Mouse (Mus musculus): ENCODE measurements at regions not wholly inside any gene's neighbourhood (a gene's known extent, or its start where the extent isn't known, plus 50 kb on each side); places are given as distances from the start of the nearest gene placed in this dataset.
A peak's percentile ranks its signal among the peaks of the same experiment; 100 is the strongest.

GRCm38 (mm10) chr15:42962747-42963338 lies 2828.7 kb downstream of the 9330182O14Rik start:
- DNase-seq (ENCODE audit: extremely low spot score in 1 of 2, low spot score in 2 of 2): peak; percentile 50 to 80
- intact Hi-C loops (cut with DNase I): loop anchor here (5.0 to 10.0 kb wide), 2 partner anchors 199 to 572 kb away; no protein-coding TSS in a partner anchor

- DNase-seq (ENCODE audit: extremely low spot score in 1 of 2, low spot score in 2 of 2): no peak
- intact Hi-C loops (cut with DNase I): loop anchor here (10.0 kb wide), 1 partner anchor 569 kb away; no protein-coding TSS in a partner anchor
Measured at GRCm38 (mm10) chr15:42965314-42965713, 2831.1 kb downstream of the 9330182O14Rik start.

Data from left cerebral cortex, postnatal 10 days (tissue).